Mouse (Mus musculus) lung, embryonic 14.5 days (tissue): ENCODE results near the gene Rap1gap2. TPM values are rescaled to one million over a fixed set of nuclear protein-coding genes. Genes with fewer than 3 reads are reported as not detected.

Source experiments
- ATAC-seq: fragments of 200-750 bp; cut with Nextera tagmentation; 2 replicates; pipeline ENCODE4 v1.8.0; 2017; ENCODE audit warnings: mild to moderate bottlenecking, moderate TSS enrichment, moderate library complexity; ENCODE audit not compliant: insufficient read depth
- DNase-seq: peaks from one replicate; pipeline ENCODE4 v3.0.0-alpha.2; 2015
- H3K27ac ChIP-seq: fragments of 300-500 bp; sonication (generic); 2 replicates; pipeline ENCODE4 v1.5.1; 2014; ENCODE audit warnings: low read depth, mild to moderate bottlenecking, moderate library complexity
- H3K27me3 ChIP-seq: fragments of 300-500 bp; sonication (generic); 2 replicates; pipeline ENCODE4 v1.6.1; 2014; ENCODE audit warnings: low read length, control low read depth; ENCODE audit not compliant: insufficient read depth
- H3K36me3 ChIP-seq: fragments of 300-500 bp; sonication (generic); 2 replicates; pipeline ENCODE4 v1.6.1; 2014; ENCODE audit warnings: control low read depth; ENCODE audit not compliant: insufficient read depth
- H3K4me1 ChIP-seq: fragments of 300-500 bp; sonication (generic); 2 replicates; pipeline ENCODE4 v1.6.1; 2014; ENCODE audit warnings: antibody characterized with exemption, control low read depth; ENCODE audit not compliant: insufficient read depth
- H3K4me2 ChIP-seq: fragments of 300-500 bp; sonication (generic); 2 replicates; pipeline ENCODE4 v1.6.1; 2014; ENCODE audit warnings: mild to moderate bottlenecking
- H3K4me3 ChIP-seq: fragments of 300-500 bp; sonication (generic); 2 replicates; pipeline ENCODE4 v1.5.1; 2014; ENCODE audit warnings: low read depth, low read length
- H3K9ac ChIP-seq: fragments of 300-500 bp; sonication (generic); 2 replicates; pipeline ENCODE4 v1.6.1; 2014
- H3K9me3 ChIP-seq: fragments of 300-500 bp; sonication (generic); 2 replicates; pipeline ENCODE4 v1.6.1; 2016; ENCODE audit warnings: low read depth, low read length, control low read depth
- CTCF ChIP-seq: IDR thresholded peaks from 2 replicates; pipeline ENCODE4 v1.5.1; 2016; ENCODE audit warnings: antibody characterized with exemption, low read depth
- WGBS: fragments of 180-500 bp; shearing (Covaris S2); extraction: QIAGEN DNeasy Blood & Tissue Kit; methylation state at CpG from one replicate; pipeline ENCODE4 v1.1.7; 2014; 5-methylcytosine and 5-hydroxymethylcytosine counted together
- polyA plus RNA-seq: library from polyadenylated mRNA; unstranded; fragments of >200 nt; fragmentation: Nextera tagmentation; extraction: Ambion mirVana; gene quantifications from 2 replicates; pipeline ENCODE4 v1.2.1, GENCODE M21; 2014

Rap1gap2 gene
- polyA plus RNA-seq, 1 experiment from 2014 or later = 2.6 TPM

GRCm38 (mm10) chr11:74371393-74372100, 239.2 kb downstream of the Rap1gap2 start:
- 13% methylated on average over 22 of the region's 22 CpGs for WGBS
- ATAC-seq = peak; percentile 60; the same call in 1 of the 2 replicates
- Histone ChIP-seq H3K27ac (no peak overlapping the region), H3K9ac (no peak overlapping the region), H3K4me1 (no peaks in the 10 kb centered on the region), H3K36me3 (no peaks in the 10 kb centered on the region), H3K4me2 (no peak overlapping the region), H3K9me3 (no peaks in the 10 kb centered on the region), H3K27me3 (no peaks in the 10 kb centered on the region), H3K4me3 (no peak overlapping the region)
- peak; percentile 94 for DNase-seq
- peak; percentile 86 for TF ChIP-seq CTCF

- 75% methylated on average over 1 of the region's 1 CpGs for WGBS
- Histone ChIP-seq H3K36me3 (no peaks in the 10 kb centered on the region), H3K27ac (no peak within 1 kb of the TSS), H3K4me1 (no peaks in the 10 kb centered on the region), H3K9me3 (no peaks in the 10 kb centered on the region), H3K9ac (no peak within 1 kb of the TSS), H3K4me3 (no peak within 1 kb of the TSS), H3K4me2 (no peak within 1 kb of the TSS), H3K27me3 (no peaks in the 10 kb centered on the region)
- TF ChIP-seq CTCF = no peak
- DNase-seq (no peak), ATAC-seq (no peak)
Observed at GRCm38 (mm10) chr11:74361769-74362168, 248.9 kb downstream of the Rap1gap2 start, which contains the start of gene Olfr412. Olfr412 (plus strand) TSS chr11:74362069.

DNA sequence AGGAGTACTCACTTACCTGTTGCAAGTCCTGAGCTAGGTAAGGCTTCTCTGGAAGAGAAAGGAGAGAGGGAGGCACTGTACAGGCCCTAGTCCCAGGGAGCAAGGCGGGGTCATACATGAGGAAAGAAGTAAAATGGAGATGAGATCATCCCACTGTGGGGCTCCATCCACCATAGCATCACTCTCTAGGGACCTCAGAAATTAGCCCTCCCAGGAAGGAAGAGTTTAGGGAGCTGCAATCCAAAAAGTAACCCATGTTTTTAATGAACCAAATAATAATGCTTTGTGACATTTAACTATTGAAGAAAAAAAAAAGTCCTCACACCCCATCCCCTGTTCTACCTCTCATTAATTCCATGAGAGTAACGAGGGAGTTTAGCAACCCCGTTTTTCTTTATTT, 258.2 kb downstream of the Rap1gap2 start, which contains the start of gene Olfr411:
Gene Olfr411, minus strand, starts transcription at position 101 of the 400 bp plus-strand sequence.
- H3K4me2 ChIP-seq = no peak within 1 kb of the TSS
- no peaks in the 10 kb centered on the region for H3K36me3 ChIP-seq
- no peaks in the 10 kb centered on the region for H3K9me3 ChIP-seq
- no peak within 1 kb of the TSS for H3K4me3 ChIP-seq
- no peak within 1 kb of the TSS for H3K27ac ChIP-seq
- WGBS = 72% methylated on average over 3 of the region's 3 CpGs
- DNase-seq (no peak), ATAC-seq (no peak)
- TF ChIP-seq CTCF = no peak
- no peak within 1 kb of the TSS for H3K9ac ChIP-seq
- H3K4me1 ChIP-seq = no peaks in the 10 kb centered on the region
- no peaks in the 10 kb centered on the region for H3K27me3 ChIP-seq

DNA sequence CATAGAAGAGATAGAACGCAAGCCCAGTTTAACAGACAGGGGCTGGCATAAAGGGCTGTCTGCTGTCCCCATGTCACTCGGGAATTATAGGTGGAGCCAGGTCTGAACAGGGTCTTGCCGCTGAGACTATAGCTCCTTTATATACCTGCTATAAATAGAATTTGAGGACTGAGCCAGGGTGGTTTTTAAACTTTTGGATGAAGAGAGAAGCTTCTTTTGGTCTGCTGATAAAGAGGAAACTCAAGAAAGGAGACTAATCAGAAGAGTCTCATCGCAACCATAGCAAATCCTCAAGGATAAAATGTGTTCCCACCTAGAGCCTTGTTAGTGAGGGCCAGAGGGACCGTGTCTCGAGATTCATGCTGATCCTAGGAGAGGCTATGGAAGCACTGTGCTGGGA, 272.8 kb downstream of the Rap1gap2 start, which contains the start of gene Olfr410:
Gene Olfr410, minus strand, starts transcription at position 101 of the 400 bp plus-strand sequence.
- Histone ChIP-seq H3K9ac (no peak within 1 kb of the TSS), H3K4me1 (no peaks in the 10 kb centered on the region), H3K9me3 (no peaks in the 10 kb centered on the region), H3K4me3 (no peak within 1 kb of the TSS), H3K4me2 (no peak within 1 kb of the TSS), H3K27ac (no peak within 1 kb of the TSS), H3K27me3 (no peaks in the 10 kb centered on the region), H3K36me3 (no peaks in the 10 kb centered on the region)
- 78% methylated on average over 6 of the region's 6 CpGs for WGBS
- DNase-seq (no peak), ATAC-seq (no peak)
- TF ChIP-seq CTCF = no peak

Other genes with a start within 250 kb of the Rap1gap2 start
- not detected in 2 replicates for gene Olfr412, start 248.8 kb downstream of the Rap1gap2 start, polyA plus RNA-seq
- gene Ccdc92b, start 8.7 kb upstream of the Rap1gap2 start, polyA plus RNA-seq = 0.28 and 0.38 TPM in 2 replicates
- 21.5 and 23.8 TPM in 2 replicates for gene Cluh, start 38.6 kb upstream of the Rap1gap2 start, polyA plus RNA-seq
- 67.2 and 73.8 TPM in 2 replicates for gene Pafah1b1, start 113.8 kb upstream of the Rap1gap2 start, polyA plus RNA-seq
- gene Mettl16, start 159.9 kb upstream of the Rap1gap2 start, polyA plus RNA-seq = 39.2 and 39.8 TPM in 2 replicates
- gene Mnt, start 220.0 kb upstream of the Rap1gap2 start, polyA plus RNA-seq = 4.3 and 4.4 TPM in 2 replicates